Mouse (Mus musculus): ENCODE measurements around the gene Fmnl2.

- no peak for TF ChIP-seq POLR2A (IDR thresholded peaks at IDR 0.05; ENCODE audit: extremely low read depth, insufficient read depth, low read length)
- no peak for TF ChIP-seq CTCF (IDR thresholded peaks at IDR 0.05; ENCODE audit: low read depth, low read length)
Observed at GRCm38 (mm10) chr2:52846506-52846905, 11.2 kb upstream of the Fmnl2 start.

Measured in liver, adult 2 months (tissue).